Mouse (Mus musculus) neural tube, embryonic 14.5 days (tissue): ENCODE measurements around the gene Pygb. TPM values are rescaled to one million over a fixed set of nuclear protein-coding genes. Genes with fewer than 3 reads are reported as not detected.

ENCODE experiments used
- ATAC-seq: fragments of 200-750 bp; cut with Nextera tagmentation; 2 replicates; pipeline ENCODE4 v1.8.0; 2017; ENCODE audit warnings: low read depth, mild to moderate bottlenecking, moderate TSS enrichment, moderate library complexity
- H3K27ac ChIP-seq: fragments of 300-500 bp; sonication (generic); 2 replicates; pipeline ENCODE4 v1.5.1; 2014; ENCODE audit warnings: low read depth, mild to moderate bottlenecking, control low read depth, low read length, moderate library complexity, mixed read lengths
- H3K27me3 ChIP-seq: fragments of 300-500 bp; sonication (generic); 2 replicates; pipeline ENCODE4 v1.6.1; 2014; ENCODE audit warnings: low read length; ENCODE audit not compliant: control insufficient read depth, insufficient read depth
- H3K36me3 ChIP-seq: fragments of 300-500 bp; sonication (generic); 2 replicates; pipeline ENCODE4 v1.6.1; 2014; ENCODE audit warnings: low read length, mixed read lengths; ENCODE audit not compliant: control insufficient read depth, insufficient read depth
- H3K4me1 ChIP-seq: fragments of 300-500 bp; sonication (generic); 2 replicates; pipeline ENCODE4 v1.6.1; 2014; ENCODE audit warnings: low read length; ENCODE audit not compliant: control insufficient read depth, insufficient read depth
- H3K4me2 ChIP-seq: fragments of 300-500 bp; sonication (generic); 2 replicates; pipeline ENCODE4 v1.6.1; 2014; ENCODE audit warnings: mild to moderate bottlenecking, low read depth, low read length, control low read depth
- H3K4me3 ChIP-seq: fragments of 300-500 bp; sonication (generic); 2 replicates; pipeline ENCODE4 v1.5.1; 2014; ENCODE audit warnings: low read depth, low read length, control low read depth, mixed read lengths
- H3K9ac ChIP-seq: fragments of 300-500 bp; sonication (generic); replicated peaks from 2 replicates; pipeline ENCODE4 v1.6.1; 2014; ENCODE audit warnings: low read depth, mild to moderate bottlenecking, control low read depth, low read length, mixed read lengths
- H3K9me3 ChIP-seq: fragments of 300-500 bp; sonication (generic); 2 replicates; pipeline ENCODE4 v1.6.1; 2016; ENCODE audit warnings: low read length; ENCODE audit not compliant: control insufficient read depth
- WGBS: fragments of 180-500 bp; shearing (Covaris S2); extraction: QIAGEN DNeasy Blood & Tissue Kit; methylation state at CpG from one replicate; pipeline ENCODE4 v1.1.7; 2014; 5-methylcytosine and 5-hydroxymethylcytosine counted together
- polyA plus RNA-seq: library from polyadenylated mRNA; unstranded; fragments of >200 nt; fragmentation: Nextera tagmentation; extraction: Ambion mirVana; gene quantifications from 2 replicates; pipeline ENCODE4 v1.2.1, GENCODE M21; 2014

The Pygb gene
- polyA plus RNA-seq, 1 experiment from 2014 or later: 77.7 TPM

GRCm38 (mm10) chr2:150869446-150869845 lies 82.9 kb downstream of the Pygb start:
- Histone ChIP-seq H3K4me1 (no peaks in the 10 kb centered on the region), H3K9ac (no peak overlapping the region), H3K27me3 (no peaks in the 10 kb centered on the region), H3K4me2 (no peak overlapping the region), H3K36me3 (no peaks in the 10 kb centered on the region), H3K4me3 (no peak overlapping the region), H3K9me3 (no peaks in the 10 kb centered on the region), H3K27ac (no peak overlapping the region)
- 97% methylated on average over 1 of the region's 1 CpGs for WGBS
- no peak for ATAC-seq

- 91% methylated on average over 1 of the region's 1 CpGs for WGBS
- H3K36me3 ChIP-seq: no peaks in the 10 kb centered on the region
- H3K9me3 ChIP-seq: no peaks in the 10 kb centered on the region
- ATAC-seq: no peak
- H3K4me1 ChIP-seq: no peaks in the 10 kb centered on the region
- H3K4me2 ChIP-seq: no peak overlapping the region
- H3K27me3 ChIP-seq: no peaks in the 10 kb centered on the region
- no peak overlapping the region for H3K9ac ChIP-seq
- H3K27ac ChIP-seq: no peak overlapping the region
- H3K4me3 ChIP-seq: no peak overlapping the region
Observed at GRCm38 (mm10) chr2:150874508-150874907, 88.0 kb downstream of the Pygb start.

- no peaks in the 10 kb centered on the region for H3K36me3 ChIP-seq
- no peak overlapping the region for H3K27ac ChIP-seq
- ATAC-seq: no peak
- H3K4me2 ChIP-seq: no peak overlapping the region
- 100% methylated on average over 1 of the region's 1 CpGs for WGBS
- no peak overlapping the region for H3K4me3 ChIP-seq
- no peaks in the 10 kb centered on the region for H3K4me1 ChIP-seq
- no peaks in the 10 kb centered on the region for H3K27me3 ChIP-seq
- no peak overlapping the region for H3K9ac ChIP-seq
- no peaks in the 10 kb centered on the region for H3K9me3 ChIP-seq
Observed at GRCm38 (mm10) chr2:150875226-150875625, 88.7 kb downstream of the Pygb start.

- WGBS: 94% methylated on average over 4 of the region's 4 CpGs
- Histone ChIP-seq H3K4me3 (no peak overlapping the region), H3K36me3 (no peaks in the 10 kb centered on the region), H3K4me1 (no peaks in the 10 kb centered on the region), H3K27me3 (no peaks in the 10 kb centered on the region), H3K4me2 (no peak overlapping the region), H3K9me3 (no peaks in the 10 kb centered on the region), H3K9ac (no peak overlapping the region), H3K27ac (no peak overlapping the region)
- no peak for ATAC-seq
Observed at GRCm38 (mm10) chr2:150877561-150877960, 91.0 kb downstream of the Pygb start.

Other genes starting within 250 kb of the Pygb start
- 0.82 TPM in 1 of 2 replicates, not detected in the other for gene Cst7, start 216.3 kb upstream of the Pygb start, polyA plus RNA-seq
- gene Apmap, start 178.2 kb upstream of the Pygb start, polyA plus RNA-seq: 48.3 and 48.4 TPM in 2 replicates
- 13.0 and 15.4 TPM in 2 replicates for gene Acss1, start 118.2 kb upstream of the Pygb start, polyA plus RNA-seq
- 0.06 and 0.07 TPM in 2 replicates for gene Vsx1, start 97.4 kb upstream of the Pygb start, polyA plus RNA-seq
- gene Entpd6, start 37.7 kb upstream of the Pygb start, polyA plus RNA-seq: 56.8 and 64.6 TPM in 2 replicates
- 125 and 135 TPM in 2 replicates for gene Abhd12, start 118.0 kb downstream of the Pygb start, polyA plus RNA-seq
- gene Gins1, start 118.7 kb downstream of the Pygb start, polyA plus RNA-seq: 11.5 and 15.2 TPM in 2 replicates